Mouse (Mus musculus): ENCODE measurements around the gene Lmod3.
A peak's percentile ranks its signal among the peaks of the same experiment; 100 is the strongest.

The Lmod3 gene

DNA sequence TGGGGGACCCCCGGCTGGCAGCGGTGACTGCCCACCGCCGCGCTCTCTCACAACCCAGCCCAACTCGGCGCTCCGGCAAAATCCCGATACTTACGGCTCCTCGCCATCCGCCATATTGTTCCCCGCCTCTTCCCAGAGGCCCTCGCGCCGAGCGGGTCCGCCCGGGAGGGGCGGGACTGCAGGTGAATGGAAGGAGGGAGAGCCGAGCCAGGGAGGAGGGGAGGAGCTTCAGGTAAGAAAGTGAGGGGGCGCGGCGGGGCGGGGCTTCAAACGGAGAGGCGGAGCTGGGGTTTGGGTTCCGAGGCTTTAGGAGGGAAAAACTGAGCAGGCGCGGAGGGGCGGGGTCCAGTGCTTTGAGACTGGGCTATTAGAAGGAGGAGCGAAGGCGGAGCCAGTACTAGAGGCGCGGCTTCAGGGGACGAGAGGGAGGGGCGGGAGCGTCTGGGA is 47.1 kb downstream of the Lmod3 start, which contains the start of gene Uba3:
Uba3 (minus strand) TSS at position 209 of the 447 bp plus-strand sequence.
- peaks cover 82% of the 10 kb centered on the region for H3K4me1 ChIP-seq (replicated peaks; ENCODE audit: low read depth, low read length)
- H3K36me3 ChIP-seq (ENCODE audit: insufficient read depth, low read length): peaks cover 19% of the 10 kb centered on the region
- H3K9me3 ChIP-seq (ENCODE audit: low read length): no peaks in the 10 kb centered on the region
- TF ChIP-seq POU5F1 (IDR thresholded peaks at IDR 0.05; ENCODE audit: borderline replicate concordance, low read length): no peak
- TF ChIP-seq NANOG (IDR thresholded peaks at IDR 0.05; ENCODE audit: borderline replicate concordance, low read length): no peak
- TF ChIP-seq CTCF (conservative IDR thresholded peaks at IDR 0.05; ENCODE audit: low read length): no peak
- peak within 1 kb of the TSS; percentile 98 for H3K4me3 ChIP-seq (replicated peaks; ENCODE audit: low read length)
- no peaks in the 10 kb centered on the region for H3K27me3 ChIP-seq (ENCODE audit: insufficient read depth, low read length)

DNA sequence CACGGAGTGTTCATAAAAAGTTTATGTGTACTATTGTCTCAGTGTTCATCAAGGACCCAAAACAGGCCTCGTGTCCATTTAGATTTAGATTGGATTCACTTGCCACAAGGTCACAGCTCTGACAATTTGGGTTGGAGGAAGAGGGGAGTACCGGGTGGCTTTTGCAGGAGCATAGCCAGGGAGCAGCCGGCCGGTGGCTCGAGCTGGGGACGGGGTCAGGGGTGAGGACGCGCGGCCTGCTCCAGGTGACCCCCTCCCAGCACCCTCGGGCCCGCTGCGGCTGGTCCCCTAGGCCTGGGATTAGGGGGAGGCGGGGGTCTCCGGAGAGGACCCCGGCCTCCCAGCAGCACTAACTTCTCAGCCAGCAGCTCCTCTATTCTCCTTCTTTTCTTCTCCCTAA is 47.6 kb downstream of the Lmod3 start:
- Histone ChIP-seq H3K9me3 (ENCODE audit: low read length) (no peaks in the 10 kb centered on the region), H3K4me1 (replicated peaks; ENCODE audit: low read depth, low read length) (peaks cover 80% of the 10 kb centered on the region), H3K36me3 (ENCODE audit: insufficient read depth, low read length) (peaks cover 24% of the 10 kb centered on the region), H3K4me3 (replicated peaks; ENCODE audit: low read length) (peak overlapping the region; percentile 98), H3K27me3 (ENCODE audit: insufficient read depth, low read length) (no peaks in the 10 kb centered on the region)
- TF ChIP-seq CTCF (conservative IDR thresholded peaks at IDR 0.05; ENCODE audit: low read length): no peak
- no peak for TF ChIP-seq POU5F1 (IDR thresholded peaks at IDR 0.05; ENCODE audit: borderline replicate concordance, low read length)
- no peak for TF ChIP-seq NANOG (IDR thresholded peaks at IDR 0.05; ENCODE audit: borderline replicate concordance, low read length)

DNA sequence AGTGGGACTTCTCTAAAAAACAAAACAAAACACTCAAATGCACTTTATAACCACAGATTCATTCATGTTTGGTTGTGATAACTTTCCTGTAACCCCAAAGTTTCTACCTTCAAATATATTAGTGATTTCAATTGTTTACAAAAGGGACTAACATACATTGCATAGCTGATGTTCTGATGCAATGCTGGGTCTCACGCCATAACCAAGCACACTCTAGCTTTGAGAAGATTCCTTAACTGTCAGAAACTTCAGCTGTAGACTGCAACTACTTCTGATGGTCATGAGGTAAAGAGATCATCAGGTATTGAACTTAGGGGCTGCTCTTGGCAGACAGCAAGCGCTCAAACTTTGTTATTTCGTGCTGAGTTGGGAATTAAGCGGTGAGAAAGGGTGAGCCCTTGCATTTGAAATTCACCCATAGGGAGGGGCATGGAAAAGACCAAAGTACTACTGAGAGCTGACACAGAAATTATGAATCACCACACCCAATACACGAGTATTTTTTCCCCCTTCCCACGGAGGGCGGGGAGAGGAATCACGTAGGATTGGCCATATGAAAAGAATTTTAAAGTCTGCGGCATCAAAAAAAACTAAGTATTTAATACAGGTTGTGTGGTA is 48.2 kb downstream of the Lmod3 start:
- TF ChIP-seq POU5F1 (IDR thresholded peaks at IDR 0.05; ENCODE audit: borderline replicate concordance, low read length) (no peak), NANOG (IDR thresholded peaks at IDR 0.05; ENCODE audit: borderline replicate concordance, low read length) (no peak), CTCF (conservative IDR thresholded peaks at IDR 0.05; ENCODE audit: low read length) (no peak)
- H3K4me3 ChIP-seq (replicated peaks; ENCODE audit: low read length): peak overlapping the region; percentile 98

DNA sequence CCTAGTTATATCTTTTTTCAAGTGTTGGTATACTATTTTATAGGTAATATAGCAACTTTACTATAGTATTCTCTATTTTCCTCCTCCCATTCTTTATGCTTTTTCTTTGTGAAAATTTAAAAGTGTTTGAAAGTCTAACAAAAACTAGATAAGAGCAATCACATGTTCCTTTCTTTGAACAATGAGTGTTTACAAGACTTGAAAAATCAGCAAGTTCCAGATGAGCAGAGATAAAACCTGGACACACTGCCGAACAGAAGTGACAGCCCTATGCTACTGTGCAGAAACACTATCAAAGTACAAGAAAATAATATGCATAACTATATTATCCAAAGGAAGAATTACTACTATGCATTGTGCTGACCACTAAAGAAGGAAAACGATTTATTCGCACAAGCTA is 50.1 kb downstream of the Lmod3 start:
- Histone ChIP-seq H3K4me3 (replicated peaks; ENCODE audit: low read length) (no peak overlapping the region), H3K9me3 (ENCODE audit: low read length) (no peaks in the 10 kb centered on the region), H3K27me3 (ENCODE audit: insufficient read depth, low read length) (no peaks in the 10 kb centered on the region), H3K36me3 (ENCODE audit: insufficient read depth, low read length) (peaks cover 41% of the 10 kb centered on the region), H3K4me1 (replicated peaks; ENCODE audit: low read depth, low read length) (peaks cover 56% of the 10 kb centered on the region)
- TF ChIP-seq CTCF (conservative IDR thresholded peaks at IDR 0.05; ENCODE audit: low read length): no peak

More for the DNA sequence above, 48.2 kb downstream of the Lmod3 start:
- Histone ChIP-seq H3K9me3 (ENCODE audit: low read length) (no peaks in the 10 kb centered on the region), H3K4me1 (replicated peaks; ENCODE audit: low read depth, low read length) (peaks cover 74% of the 10 kb centered on the region), H3K36me3 (ENCODE audit: insufficient read depth, low read length) (peaks cover 26% of the 10 kb centered on the region), H3K27me3 (ENCODE audit: insufficient read depth, low read length) (no peaks in the 10 kb centered on the region)

DNA sequence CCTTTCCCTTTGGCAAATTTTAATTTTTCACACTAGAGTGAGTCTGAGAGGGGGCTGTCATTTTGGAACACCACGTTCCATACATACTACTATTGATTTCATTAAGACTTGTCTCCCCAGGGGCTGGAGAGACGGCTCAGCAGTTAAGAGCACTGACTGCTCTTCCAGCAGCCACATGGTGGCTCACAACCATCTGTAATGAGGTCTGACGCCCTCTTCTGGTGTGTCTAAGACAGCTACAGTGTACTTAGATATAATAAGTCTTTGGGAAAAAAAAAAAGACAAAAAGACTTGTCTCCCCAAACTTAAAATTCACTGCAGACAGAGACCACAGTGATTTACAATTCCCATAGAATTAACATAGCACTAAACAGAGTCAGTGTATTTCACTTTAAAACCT is 52.1 kb downstream of the Lmod3 start:
- no peaks in the 10 kb centered on the region for H3K9me3 ChIP-seq (ENCODE audit: low read length)
- peaks cover 41% of the 10 kb centered on the region for H3K4me1 ChIP-seq (replicated peaks; ENCODE audit: low read depth, low read length)
- H3K27me3 ChIP-seq (ENCODE audit: insufficient read depth, low read length): no peaks in the 10 kb centered on the region
- TF ChIP-seq POU5F1 (IDR thresholded peaks at IDR 0.05; ENCODE audit: borderline replicate concordance, low read length) (no peak), CTCF (conservative IDR thresholded peaks at IDR 0.05; ENCODE audit: low read length) (peak; percentile 13; the same call in 1 of the 2 replicates)
- peaks cover 61% of the 10 kb centered on the region for H3K36me3 ChIP-seq (ENCODE audit: insufficient read depth, low read length)
- H3K4me3 ChIP-seq (replicated peaks; ENCODE audit: low read length): no peak overlapping the region
